Mouse (Mus musculus) stomach, embryonic 16.5 days (tissue): ENCODE data around the gene Dmp1. TPM values are rescaled to one million over a fixed set of nuclear protein-coding genes. Genes with fewer than 3 reads are reported as not detected.

Experiments
- ATAC-seq: fragments of 200-750 bp; cut with Nextera tagmentation; 2 replicates; pipeline ENCODE4 v1.8.0; 2017; ENCODE audit warnings: moderate number of reproducible peaks, moderate TSS enrichment; ENCODE audit not compliant: insufficient read depth, low FRiP score
- H3K27ac ChIP-seq: fragments of 300-500 bp; sonication (generic); 2 replicates; pipeline ENCODE4 v1.5.1; 2014; ENCODE audit warnings: low read length
- H3K27me3 ChIP-seq: fragments of 300-500 bp; sonication (generic); 2 replicates; pipeline ENCODE4 v1.6.1; 2014; ENCODE audit warnings: low read length, control low read depth, mixed read lengths; ENCODE audit not compliant: control insufficient read depth, insufficient read depth
- H3K36me3 ChIP-seq: fragments of 300-500 bp; sonication (generic); 2 replicates; pipeline ENCODE4 v1.6.1; 2014; ENCODE audit warnings: low read length; ENCODE audit not compliant: control insufficient read depth, insufficient read depth
- H3K4me1 ChIP-seq: fragments of 300-500 bp; sonication (generic); 2 replicates; pipeline ENCODE4 v1.6.1; 2014; ENCODE audit warnings: low read length, control low read depth, mixed read lengths; ENCODE audit not compliant: control insufficient read depth, insufficient read depth
- H3K4me2 ChIP-seq: fragments of 300-500 bp; sonication (generic); 2 replicates; pipeline ENCODE4 v1.6.1; 2014; ENCODE audit warnings: low read depth, low read length, mixed read lengths
- H3K4me3 ChIP-seq: fragments of 300-500 bp; sonication (generic); replicated peaks from 2 replicates; pipeline ENCODE4 v1.5.1; 2014; ENCODE audit warnings: mild to moderate bottlenecking, low read length
- H3K9ac ChIP-seq: fragments of 300-500 bp; sonication (generic); 2 replicates; pipeline ENCODE4 v1.6.1; 2014; ENCODE audit warnings: low read length
- H3K9me3 ChIP-seq: fragments of 300-500 bp; sonication (generic); replicated peaks from 2 replicates; pipeline ENCODE4 v1.6.1; 2016; ENCODE audit warnings: low read length, control low read depth; ENCODE audit not compliant: control insufficient read depth
- WGBS: fragments of 180-500 bp; shearing (Covaris S2); extraction: QIAGEN DNeasy Blood & Tissue Kit; methylation state at CpG from one replicate; pipeline ENCODE4 v1.1.7; 2014; 5-methylcytosine and 5-hydroxymethylcytosine counted together
- polyA plus RNA-seq: library from polyadenylated mRNA; unstranded; fragments of >200 nt; fragmentation: Nextera tagmentation; extraction: Ambion mirVana; gene quantifications from 2 replicates; pipeline ENCODE4 v1.2.1, GENCODE M21; 2015

Dmp1 gene
- polyA plus RNA-seq, 1 experiment from 2014 or later = 0.79 TPM

GRCm38 (mm10) chr5:104239674-104240378 is 37.4 kb downstream of the Dmp1 start:
- Histone ChIP-seq H3K9me3 (no peaks in the 10 kb centered on the region), H3K27ac (no peak overlapping the region)
- WGBS = 65% methylated on average over 9 of the region's 9 CpGs

GRCm38 (mm10) chr5:104244261-104244660 is 41.8 kb downstream of the Dmp1 start:
- H3K4me2 ChIP-seq = no peak overlapping the region
- H3K4me1 ChIP-seq = no peaks in the 10 kb centered on the region
- H3K27ac ChIP-seq = no peak overlapping the region
- H3K9ac ChIP-seq = no peak overlapping the region
- no peaks in the 10 kb centered on the region for H3K27me3 ChIP-seq
- no peak for ATAC-seq
- no peaks in the 10 kb centered on the region for H3K36me3 ChIP-seq
- no peaks in the 10 kb centered on the region for H3K9me3 ChIP-seq
- 39% methylated on average over 2 of the region's 2 CpGs for WGBS
- no peak overlapping the region for H3K4me3 ChIP-seq

More at GRCm38 (mm10) chr5:104239674-104240378, 37.4 kb downstream of the Dmp1 start:
- ATAC-seq = no peak; the same call in 1 of the 2 replicates
- Histone ChIP-seq H3K27me3 (no peaks in the 10 kb centered on the region), H3K4me3 (no peak overlapping the region), H3K4me2 (no peak overlapping the region), H3K36me3 (no peaks in the 10 kb centered on the region), H3K4me1 (no peaks in the 10 kb centered on the region), H3K9ac (no peak overlapping the region)

GRCm38 (mm10) chr5:104251811-104252210 is 49.4 kb downstream of the Dmp1 start:
- no peak overlapping the region for H3K4me2 ChIP-seq
- no peak overlapping the region for H3K9ac ChIP-seq
- 81% methylated on average over 5 of the region's 5 CpGs for WGBS
- no peaks in the 10 kb centered on the region for H3K27me3 ChIP-seq
- H3K27ac ChIP-seq = no peak overlapping the region
- no peaks in the 10 kb centered on the region for H3K9me3 ChIP-seq
- ATAC-seq = no peak
- H3K4me3 ChIP-seq = no peak overlapping the region
- H3K4me1 ChIP-seq = no peaks in the 10 kb centered on the region
- no peaks in the 10 kb centered on the region for H3K36me3 ChIP-seq

GRCm38 (mm10) chr5:104256585-104256984 is 54.2 kb downstream of the Dmp1 start:
- no peak for ATAC-seq
- H3K9me3 ChIP-seq = no peaks in the 10 kb centered on the region
- H3K36me3 ChIP-seq = no peaks in the 10 kb centered on the region
- 43% methylated on average over 3 of the region's 3 CpGs for WGBS
- no peak overlapping the region for H3K27ac ChIP-seq
- H3K4me1 ChIP-seq = no peaks in the 10 kb centered on the region
- H3K4me2 ChIP-seq = no peak overlapping the region
- H3K9ac ChIP-seq = no peak overlapping the region
- H3K27me3 ChIP-seq = no peaks in the 10 kb centered on the region
- H3K4me3 ChIP-seq = no peak overlapping the region

GRCm38 (mm10) chr5:104261908-104262461 is 59.6 kb downstream of the Dmp1 start:
- WGBS = 58% methylated on average over 4 of the region's 4 CpGs
- no peak overlapping the region for H3K27ac ChIP-seq
- ATAC-seq = no peak
- H3K36me3 ChIP-seq = no peaks in the 10 kb centered on the region
- H3K27me3 ChIP-seq = no peaks in the 10 kb centered on the region
- H3K9me3 ChIP-seq = no peaks in the 10 kb centered on the region
- no peaks in the 10 kb centered on the region for H3K4me1 ChIP-seq
- no peak overlapping the region for H3K4me2 ChIP-seq
- H3K4me3 ChIP-seq = no peak overlapping the region
- H3K9ac ChIP-seq = no peak overlapping the region

GRCm38 (mm10) chr5:104263014-104263776 is 60.8 kb downstream of the Dmp1 start:
- ATAC-seq = no peak
- Histone ChIP-seq H3K36me3 (no peaks in the 10 kb centered on the region), H3K9ac (no peak overlapping the region), H3K4me1 (no peaks in the 10 kb centered on the region), H3K9me3 (no peaks in the 10 kb centered on the region), H3K27me3 (no peaks in the 10 kb centered on the region), H3K4me3 (no peak overlapping the region), H3K27ac (no peak overlapping the region), H3K4me2 (no peak overlapping the region)
- 90% methylated on average over 13 of the region's 13 CpGs for WGBS

Other genes with a start within 250 kb of the Dmp1 start
- gene Hsd17b13, start 225.2 kb upstream of the Dmp1 start, polyA plus RNA-seq = 4.7 and 6.1 TPM in 2 replicates
- 7.0 and 7.8 TPM in 2 replicates for gene Hsd17b11, start 180.7 kb upstream of the Dmp1 start, polyA plus RNA-seq
- 55.9 and 61.7 TPM in 2 replicates for gene Nudt9, start 156.3 kb upstream of the Dmp1 start, polyA plus RNA-seq
- 0.57 TPM in 1 of 2 replicates, not detected in the other for gene Gm17660, start 125.0 kb upstream of the Dmp1 start, polyA plus RNA-seq
- gene Sparcl1, start 88.9 kb upstream of the Dmp1 start, polyA plus RNA-seq = 380 and 388 TPM in 2 replicates
- gene Dspp, start 31.9 kb upstream of the Dmp1 start, polyA plus RNA-seq = not detected in 2 replicates
- 0.28 and 0.81 TPM in 2 replicates for gene Ibsp, start 96.6 kb downstream of the Dmp1 start, polyA plus RNA-seq
- gene Mepe, start 122.7 kb downstream of the Dmp1 start, polyA plus RNA-seq = not detected in 2 replicates
- gene Spp1, start 232.5 kb downstream of the Dmp1 start, polyA plus RNA-seq = 126 and 136 TPM in 2 replicates